Mouse (Mus musculus): ENCODE measurements around the gene Nrxn2. TPM values are rescaled to one million over a fixed set of nuclear protein-coding genes. Genes with fewer than 3 reads are reported as not detected.

Nrxn2 gene
- polyA plus RNA-seq, 1 experiment = 0.09 TPM

DNA sequence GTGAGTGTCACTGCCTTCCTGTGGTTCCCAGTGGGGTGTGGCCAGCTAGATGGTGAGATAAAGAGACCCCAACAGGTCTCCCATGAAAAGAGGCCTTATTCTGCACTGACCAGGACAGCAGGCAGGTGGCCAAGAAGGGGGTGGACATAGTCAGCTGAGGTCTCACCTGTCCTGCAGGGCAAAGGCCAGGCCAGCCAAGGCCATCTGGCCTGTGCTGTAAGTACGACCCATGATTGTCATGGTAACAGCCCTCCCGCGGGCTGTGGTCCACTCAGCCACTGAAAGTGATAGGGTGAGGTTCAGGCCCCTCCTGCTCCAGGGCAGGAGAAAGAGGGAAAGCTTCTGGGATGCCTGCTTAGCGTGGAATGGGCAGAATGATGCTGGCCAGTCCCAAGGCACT lies 153.5 kb downstream of the Nrxn2 start:
- Histone ChIP-seq H3K36me3 (ENCODE audit: control insufficient read depth, insufficient read depth) (no peaks in the 10 kb centered on the region), H3K27me3 (ENCODE audit: control insufficient read depth, insufficient read depth, insufficient read length) (peaks cover 67% of the 10 kb centered on the region), H3K79me3 (ENCODE audit: low read depth) (no peaks in the 10 kb centered on the region), H3ac (ENCODE audit: control insufficient read depth, insufficient read length, low read depth) (no peak overlapping the region), H3K4me3 (ENCODE audit: insufficient read depth, poor library complexity, severe bottlenecking) (no peak overlapping the region), H3K79me2 (ENCODE audit: control insufficient read depth, insufficient read depth) (no peaks in the 10 kb centered on the region)
- TF ChIP-seq FOSL1 (IDR thresholded peaks at IDR 0.05; ENCODE audit: insufficient read depth, low read length, poor library complexity, severe bottlenecking) = no peak
- TF ChIP-seq MYOG (IDR thresholded peaks at IDR 0.05; ENCODE audit: control insufficient read depth, extremely low read depth, insufficient read length) = no peak
- TF ChIP-seq USF1 (IDR thresholded peaks at IDR 0.05; ENCODE audit: low read depth) = no peak
- no peak for TF ChIP-seq MAX (IDR thresholded peaks at IDR 0.05)
- no peak for TF ChIP-seq CEBPB (IDR thresholded peaks at IDR 0.05; ENCODE audit: low read depth)
- no peak for TF ChIP-seq CTCF (IDR thresholded peaks at IDR 0.05; ENCODE audit: control insufficient read depth, insufficient read depth, insufficient read length)
- TF ChIP-seq MYOD1 (IDR thresholded peaks at IDR 0.05; ENCODE audit: control insufficient read depth, insufficient read length, low read depth) = no peak

Small RNA genes lying within 50 kb of the gene (microRNA-seq; reads per million reads assigned to microRNA genes)
- gene Gm26460 (ENCODE audit: borderline microRNAs expressed) = not detected

Other genes starting within 250 kb of the Nrxn2 start
- not detected for gene Majin, start 234.3 kb upstream of the Nrxn2 start, polyA plus RNA-seq (2012; fragmentation: generic; extraction: Trizol)
- gene Gpha2, start 192.4 kb upstream of the Nrxn2 start, polyA plus RNA-seq (2012; fragmentation: generic; extraction: Trizol) = 0.13 TPM
- 25.3 TPM for gene Ppp2r5b, start 182.9 kb upstream of the Nrxn2 start, polyA plus RNA-seq (2012; fragmentation: generic; extraction: Trizol)
- gene Atg2a, start 177.1 kb upstream of the Nrxn2 start, polyA plus RNA-seq (2012; fragmentation: generic; extraction: Trizol) = 10.3 TPM
- 219 TPM for gene Ehd1, start 142.0 kb upstream of the Nrxn2 start, polyA plus RNA-seq (2012; fragmentation: generic; extraction: Trizol)
- 7.2 TPM for gene Cdc42bpg, start 112.3 kb upstream of the Nrxn2 start, polyA plus RNA-seq (2012; fragmentation: generic; extraction: Trizol)
- 51.0 TPM for gene Men1, start 83.8 kb upstream of the Nrxn2 start, polyA plus RNA-seq (2012; fragmentation: generic; extraction: Trizol)
- 10.2 TPM for gene Map4k2, start 77.6 kb upstream of the Nrxn2 start, polyA plus RNA-seq (2012; fragmentation: generic; extraction: Trizol)
- 138 TPM for gene Sf1, start 55.0 kb upstream of the Nrxn2 start, polyA plus RNA-seq (2012; fragmentation: generic; extraction: Trizol)
- 1.2 TPM for gene Pygm, start 34.3 kb upstream of the Nrxn2 start, polyA plus RNA-seq (2012; fragmentation: generic; extraction: Trizol)
- 0.71 TPM for gene Rasgrp2, start 19.4 kb upstream of the Nrxn2 start, polyA plus RNA-seq (2012; fragmentation: generic; extraction: Trizol)
- not detected for gene Slc22a12, start 124.3 kb downstream of the Nrxn2 start, polyA plus RNA-seq (2012; fragmentation: generic; extraction: Trizol)